11 mouse cellular contexts compared by ENCODE assay signal in the genomic region with DNA sequence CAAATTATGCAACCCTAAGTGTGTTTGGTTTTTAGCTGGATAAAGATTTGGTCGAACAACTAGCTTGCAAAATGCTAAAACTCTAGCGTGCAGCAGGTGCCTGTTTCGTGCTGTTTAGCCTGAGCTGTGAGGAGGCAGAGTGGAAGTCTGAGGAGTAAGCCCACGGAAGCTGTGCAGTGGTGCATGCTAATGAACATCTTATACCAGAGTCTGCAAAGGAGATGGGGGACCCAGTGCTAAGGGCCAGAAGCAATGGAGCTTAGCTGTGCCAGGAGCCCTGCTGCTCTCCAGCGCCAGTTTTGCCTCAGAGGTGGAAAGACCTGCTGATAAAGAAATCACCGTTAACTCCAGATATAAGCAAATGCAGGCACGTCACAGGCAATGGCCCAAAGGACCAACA.
"Had no signal": no experiment of that assay in that cellular context is flagged by ENCODE, and none has a peak within 500 bp of the region (broad histone marks: within the 10 kb centered on the region; RNA-seq: fewer than 3 reads in every experiment).

No protein-coding gene starts in this region.

- H3K4me2 ChIP-seq: liver, embryonic 13.5 days; liver, embryonic 15.5 days; lung, embryonic 15.5 days; midbrain, embryonic 12.5 days; neural tube, embryonic 12.5 days had no signal

- ATAC-seq: liver, postnatal 0 days; lung, postnatal 0 days had no signal

- H3K9me3 ChIP-seq: lung, embryonic 15.5 days; neural tube, embryonic 12.5 days had no signal

- H3K4me1 ChIP-seq: liver, embryonic 13.5 days; liver, embryonic 15.5 days; lung, embryonic 15.5 days; megakaryocyte, embryonic 14.5 days; midbrain, embryonic 12.5 days; neural tube, embryonic 12.5 days had no signal

- H3K27me3 ChIP-seq: liver, embryonic 13.5 days; liver, embryonic 15.5 days; lung, embryonic 15.5 days; megakaryocyte, embryonic 14.5 days; midbrain, embryonic 12.5 days; neural tube, embryonic 12.5 days had no signal

- H3K4me3 ChIP-seq: liver, embryonic 13.5 days; liver, embryonic 15.5 days; lung, embryonic 15.5 days; midbrain, embryonic 12.5 days; neural tube, embryonic 12.5 days had no signal

- DNase-seq: liver, embryonic 13.5 days; right cerebral cortex, postnatal 25 days; thymus, adult 18-20 months had no signal

- H3K36me3 ChIP-seq: liver, embryonic 13.5 days; liver, embryonic 15.5 days; lung, embryonic 15.5 days; midbrain, embryonic 12.5 days; neural tube, embryonic 12.5 days had no signal

- H3K9ac ChIP-seq: liver, embryonic 13.5 days; liver, embryonic 15.5 days; liver, postnatal 0 days; lung, embryonic 15.5 days; midbrain, embryonic 12.5 days; neural tube, embryonic 12.5 days had no signal

- H3K27ac ChIP-seq: liver, embryonic 13.5 days; liver, embryonic 15.5 days; lung, embryonic 15.5 days; macrophage; midbrain, embryonic 12.5 days; neural tube, embryonic 12.5 days had no signal
